Mouse (Mus musculus) urinary bladder, postnatal 14 days (tissue): ENCODE data around the gene Plekhh2.

Experiments used
- DNase-seq: peaks from one replicate; pipeline ENCODE4 v3.0.0; 2021; ENCODE audit warnings: low spot score

Gene Plekhh2

DNA sequence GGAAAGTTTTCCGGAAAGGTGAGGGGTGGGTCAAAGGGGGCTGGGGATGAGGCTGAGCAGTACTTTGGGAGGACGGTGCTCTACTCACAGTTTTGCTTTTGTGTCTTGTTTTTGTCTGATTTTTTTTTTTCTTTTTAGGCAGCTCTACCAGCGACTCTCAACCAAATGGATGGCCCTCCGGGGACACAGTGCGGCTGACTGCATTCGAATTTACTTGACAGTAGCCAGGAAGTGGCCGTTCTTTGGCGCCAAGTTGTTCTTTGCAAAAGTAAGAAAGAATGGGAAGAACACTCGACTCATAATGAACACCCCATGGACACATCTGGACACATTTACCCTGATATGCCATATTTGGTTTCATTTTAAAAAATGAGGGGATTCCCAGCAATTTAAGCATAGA, 99.8 kb downstream of the Plekhh2 start:
- DNase-seq: no peak

DNA sequence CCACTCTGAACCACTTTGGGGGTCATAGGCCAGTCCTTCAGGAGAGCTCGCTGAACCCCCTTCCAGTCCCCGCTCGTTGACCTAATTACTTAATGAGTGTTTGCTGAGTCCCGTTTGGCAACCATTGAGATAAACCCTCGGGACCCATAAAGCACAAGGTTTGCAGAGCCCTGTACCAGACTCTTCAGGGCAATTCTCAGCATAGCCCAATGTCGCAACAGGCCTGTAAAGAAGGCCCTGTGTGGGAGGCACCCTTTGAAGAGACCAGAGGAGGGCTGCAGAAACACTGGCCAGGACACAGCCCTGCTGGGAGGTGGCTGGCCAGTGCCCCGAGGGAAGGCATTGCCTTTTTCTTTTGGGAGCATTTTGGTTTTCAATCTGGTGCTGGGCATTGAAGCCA, 100.3 kb downstream of the Plekhh2 start:
- no peak for DNase-seq

DNA sequence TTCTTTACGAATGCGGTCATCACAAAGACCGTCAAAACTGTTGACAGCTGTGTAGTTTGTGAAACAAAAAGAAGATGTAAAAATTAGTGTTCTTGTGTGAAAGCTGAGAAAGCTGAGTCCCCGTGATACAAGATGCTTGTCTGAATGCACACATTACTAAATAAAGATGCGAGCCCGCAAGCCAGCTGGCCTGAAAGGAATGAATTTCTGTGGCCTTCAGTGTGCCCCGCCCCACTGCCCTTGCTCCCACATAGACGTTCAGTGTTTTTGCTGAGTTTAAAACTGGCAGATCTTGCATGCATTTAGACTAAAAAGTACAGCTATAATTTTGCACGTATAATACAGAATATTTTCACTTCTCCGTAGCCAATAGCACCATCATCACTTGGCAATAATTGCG, 104.1 kb downstream of the Plekhh2 start:
- DNase-seq: no peak

DNA sequence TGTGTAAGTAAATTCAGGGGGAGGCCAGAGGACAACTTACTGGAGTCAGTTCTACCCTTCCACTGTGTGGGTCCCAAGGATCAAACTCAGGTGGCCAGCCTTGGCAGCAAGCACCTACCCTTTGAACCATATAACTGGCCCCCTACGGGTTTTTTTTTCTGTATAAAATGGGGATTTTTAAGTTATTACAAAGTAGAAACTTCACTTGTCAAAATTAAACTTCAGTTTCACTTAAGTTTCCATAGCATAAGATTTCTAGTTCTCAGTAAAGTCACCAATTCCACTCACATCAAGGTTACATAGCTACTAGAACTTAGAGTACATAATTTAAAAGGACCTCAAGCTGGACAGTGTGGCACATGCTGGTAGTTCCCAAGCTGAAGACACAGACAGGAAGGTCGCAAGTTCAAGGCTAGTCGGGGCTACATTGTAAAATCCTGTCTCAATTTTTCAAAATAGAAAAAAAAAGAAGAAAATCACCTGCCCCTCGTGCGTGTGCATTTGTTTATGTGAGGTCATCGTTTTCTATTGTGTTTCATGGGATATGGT, 104.9 kb downstream of the Plekhh2 start:
- no peak for DNase-seq

DNA sequence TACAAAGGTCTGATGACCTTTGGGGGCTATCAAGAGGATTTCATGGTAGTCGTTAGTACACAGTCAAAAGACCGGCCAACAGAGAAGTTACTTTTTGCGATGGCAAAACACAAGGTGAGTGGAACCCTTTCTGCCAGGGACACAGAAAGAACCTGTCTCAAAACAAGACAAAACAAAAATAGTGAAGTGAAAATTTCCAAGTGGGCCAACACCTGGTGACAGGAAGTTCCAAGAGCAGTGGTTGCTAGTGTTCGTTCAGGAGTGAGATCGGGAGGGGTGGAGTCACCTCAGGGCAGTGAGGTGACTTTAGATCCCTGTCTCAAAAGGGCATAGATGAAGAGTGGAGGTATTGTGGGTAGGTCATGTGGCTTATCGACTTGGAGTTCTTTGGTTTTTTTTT, 106.3 kb downstream of the Plekhh2 start:
- no peak for DNase-seq

DNA sequence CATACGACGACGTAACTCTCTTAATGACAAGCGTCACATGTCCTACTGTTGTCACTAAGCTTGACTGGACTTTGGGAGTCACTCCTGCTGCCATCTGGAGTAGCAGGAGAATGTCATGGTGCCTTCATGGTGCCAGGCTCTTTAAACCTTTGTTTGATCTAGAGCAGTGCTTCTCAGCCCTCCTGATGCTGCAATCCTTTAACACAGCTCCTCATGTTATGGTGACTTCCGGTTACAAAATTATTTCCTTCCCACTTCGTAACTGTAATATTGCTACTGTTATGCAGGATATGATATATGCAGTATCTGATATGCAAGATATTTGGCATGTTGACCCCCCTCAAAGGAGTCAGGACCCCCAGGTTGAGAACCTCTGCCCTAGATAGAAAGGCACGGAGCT, 107.4 kb downstream of the Plekhh2 start:
- no peak for DNase-seq

DNA sequence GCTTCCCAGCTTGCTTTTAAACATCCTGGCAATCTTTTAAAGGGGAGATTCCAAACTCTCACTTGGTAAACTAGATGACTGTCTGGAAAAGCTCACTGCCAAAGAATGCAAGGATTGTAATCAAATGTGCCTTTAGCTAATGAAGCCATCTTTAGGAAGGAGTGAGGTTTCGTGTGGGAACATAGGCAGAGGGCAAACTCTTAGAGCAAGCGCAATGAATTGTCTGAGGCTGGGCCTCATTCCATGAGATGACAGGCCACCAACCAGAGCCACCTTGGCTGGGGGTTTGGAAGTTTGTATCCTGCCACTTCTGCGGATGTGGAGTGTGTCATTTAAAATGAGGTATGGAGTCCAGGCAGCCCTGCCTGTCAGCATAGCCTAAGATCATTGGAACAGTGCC, 108.4 kb downstream of the Plekhh2 start:
- no peak for DNase-seq

DNA sequence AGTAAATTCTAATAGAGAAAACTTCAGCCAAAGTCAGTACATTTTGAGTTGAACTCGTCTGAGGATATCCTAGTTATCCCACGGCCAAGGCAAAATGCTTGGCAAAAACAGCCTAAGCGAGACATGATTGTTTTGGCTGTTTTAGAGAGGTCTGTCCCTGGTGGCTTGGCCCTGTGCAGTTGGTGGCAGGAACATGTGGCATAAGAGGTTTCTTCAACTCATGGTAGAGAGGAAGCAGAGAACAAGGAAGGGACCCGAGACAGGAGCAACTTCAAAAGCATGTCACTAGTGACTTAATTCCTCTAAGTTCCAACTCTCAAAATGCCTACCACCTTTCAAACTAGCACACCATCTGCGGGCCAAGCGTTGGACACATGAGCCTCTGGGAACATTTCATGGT, 108.9 kb downstream of the Plekhh2 start:
- no peak for DNase-seq

DNA sequence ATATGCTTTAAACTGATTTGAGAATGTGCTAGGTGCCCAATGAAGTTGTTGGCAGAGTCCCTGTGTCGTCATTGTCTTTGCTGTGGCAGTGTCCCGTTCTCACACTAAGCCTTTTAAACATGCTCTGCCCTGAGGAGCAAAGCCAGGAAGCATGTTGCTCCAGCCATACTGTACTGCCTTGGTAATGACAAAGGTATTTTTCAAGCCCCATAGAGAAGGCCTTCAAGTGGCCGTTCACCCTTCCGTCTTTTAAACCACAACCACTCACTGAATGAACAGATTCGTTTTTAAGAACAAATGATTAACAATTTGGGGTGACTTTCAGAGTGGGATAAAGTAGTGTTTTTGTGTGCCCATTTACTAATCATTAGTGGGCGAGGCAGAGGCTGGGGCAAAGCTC, 109.5 kb downstream of the Plekhh2 start:
- DNase-seq: no peak

DNA sequence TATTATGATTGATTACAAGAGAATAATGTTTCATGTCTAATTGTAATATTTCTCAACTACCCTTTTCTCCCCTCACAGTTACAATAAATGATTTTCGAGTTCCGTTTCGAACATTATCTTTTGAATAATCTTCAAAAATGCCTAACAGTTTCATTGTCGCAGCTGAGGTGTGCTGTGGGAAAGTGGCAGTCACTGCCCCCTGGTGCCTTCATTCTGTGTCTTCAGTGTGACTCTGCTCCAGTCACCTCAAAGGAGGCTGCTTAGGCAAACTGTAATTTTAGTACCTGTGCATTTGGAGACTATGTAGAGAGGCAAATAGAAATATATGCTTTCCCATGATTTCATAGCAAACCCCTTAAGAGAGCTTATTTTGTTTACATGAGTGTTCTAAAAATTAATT, 110.3 kb downstream of the Plekhh2 start:
- DNase-seq: no peak

DNA sequence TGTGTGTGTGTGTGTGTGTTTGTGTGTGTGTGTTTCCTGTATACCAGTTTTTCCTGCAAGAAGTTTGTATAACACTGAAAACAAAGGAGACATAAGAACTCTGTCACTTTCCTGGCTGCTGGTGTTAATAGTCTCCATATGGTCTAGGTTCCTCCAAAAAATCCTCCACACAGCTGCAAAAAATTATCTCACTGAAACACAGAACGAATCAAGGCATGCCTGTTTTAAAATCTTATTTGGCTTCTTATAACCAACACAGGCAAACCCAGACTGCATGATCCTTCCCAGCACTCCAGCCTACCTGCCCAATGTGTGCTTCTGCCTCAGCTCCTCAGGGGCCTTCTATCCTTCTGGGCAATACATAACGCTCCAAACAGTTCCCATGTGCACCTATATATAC, 111.2 kb downstream of the Plekhh2 start:
- DNase-seq: no peak

DNA sequence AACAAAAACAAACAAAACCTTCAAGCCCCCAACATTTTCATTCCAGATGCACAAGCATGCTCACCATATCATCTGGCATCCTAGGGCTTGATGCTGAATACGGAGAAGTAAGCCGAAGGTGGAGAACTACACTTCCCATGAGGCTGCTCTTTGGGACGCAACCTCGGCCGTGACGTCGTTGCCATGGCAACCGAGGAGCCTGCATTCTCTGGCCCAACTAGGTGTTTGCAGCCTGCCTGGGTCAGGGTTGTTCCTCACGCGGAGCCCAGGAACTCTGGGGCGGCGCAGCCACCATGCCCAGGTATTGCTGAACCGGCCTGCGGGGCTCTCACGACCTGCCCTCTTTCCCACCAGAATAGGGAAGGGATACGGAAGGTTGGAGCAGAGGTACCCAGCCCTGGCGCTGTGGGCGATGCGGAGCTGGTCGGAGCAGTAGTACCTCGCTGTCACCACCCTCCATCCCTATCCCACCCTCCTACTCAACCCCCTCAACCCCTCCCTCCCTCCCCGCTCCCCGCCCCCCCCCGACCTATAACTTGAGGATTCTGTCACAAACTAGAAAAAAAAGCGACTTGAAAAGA, 114.7 kb downstream of the Plekhh2 start, which contains the start of gene Dync2li1:
Gene Dync2li1 (plus strand): TSS at position 221 of the 581 bp plus-strand sequence.
- peak; percentile 91 for DNase-seq

DNA sequence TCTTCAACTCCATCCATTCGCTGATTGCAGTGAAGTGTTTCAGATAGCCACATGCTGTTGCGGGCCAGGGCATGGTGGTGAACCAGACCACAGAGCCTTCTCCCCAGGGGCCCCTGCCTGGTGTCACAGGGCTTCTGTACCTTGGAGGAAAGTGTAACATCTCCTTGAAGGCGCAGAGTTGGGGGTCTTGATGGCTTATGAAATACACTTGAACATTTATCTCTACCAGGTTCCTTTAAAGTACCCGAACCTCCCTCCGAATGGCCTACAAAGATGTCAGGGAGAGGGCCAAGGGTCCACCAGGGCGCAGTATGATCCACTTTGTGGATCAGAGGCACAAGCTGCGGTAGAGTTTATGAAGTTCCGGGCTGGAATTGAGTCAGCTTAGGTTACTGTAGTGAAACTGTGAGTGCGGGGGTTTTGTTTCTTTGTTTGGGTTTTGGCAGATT, 115.2 kb downstream of the Plekhh2 start:
- no peak for DNase-seq

DNA sequence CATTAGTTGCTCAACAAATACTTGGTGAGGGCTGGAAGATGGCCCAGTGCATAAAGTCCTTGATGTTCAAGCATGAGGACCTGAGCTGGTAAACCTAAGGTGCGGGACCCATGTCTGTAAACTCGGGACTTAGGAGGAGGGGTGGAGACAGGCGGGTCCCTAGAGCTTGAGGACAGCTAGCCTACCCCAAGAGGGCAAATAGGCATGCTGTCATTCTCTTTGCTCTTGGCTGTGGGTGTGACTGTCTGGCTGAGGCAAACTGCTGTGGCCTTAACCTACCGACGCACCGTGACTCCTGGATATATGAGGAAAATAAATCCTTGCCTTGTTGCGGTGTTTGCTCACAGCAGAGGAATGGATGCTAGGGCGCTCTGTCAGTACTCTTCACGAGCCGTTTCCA, 116.0 kb downstream of the Plekhh2 start:
- no peak for DNase-seq

DNA sequence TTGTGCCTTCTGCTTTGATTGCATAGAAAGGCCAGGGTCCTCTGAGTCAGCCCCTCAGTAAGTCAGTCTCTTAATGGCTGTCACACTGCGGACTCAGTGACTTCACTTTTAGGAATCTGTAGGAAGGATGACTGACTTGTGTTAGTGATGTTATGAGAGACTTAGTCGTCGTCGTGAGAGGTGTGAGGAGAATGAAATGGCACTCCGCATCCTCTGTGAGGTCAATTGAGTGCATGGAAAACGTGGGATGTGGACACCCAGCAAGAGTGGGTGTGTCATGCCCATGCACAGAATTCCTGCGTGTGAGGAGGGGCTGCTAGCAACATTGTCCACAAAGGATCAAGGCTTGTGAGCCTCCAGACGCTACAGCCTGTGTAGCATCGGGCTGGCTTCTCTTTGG, 116.9 kb downstream of the Plekhh2 start:
- DNase-seq: no peak

DNA sequence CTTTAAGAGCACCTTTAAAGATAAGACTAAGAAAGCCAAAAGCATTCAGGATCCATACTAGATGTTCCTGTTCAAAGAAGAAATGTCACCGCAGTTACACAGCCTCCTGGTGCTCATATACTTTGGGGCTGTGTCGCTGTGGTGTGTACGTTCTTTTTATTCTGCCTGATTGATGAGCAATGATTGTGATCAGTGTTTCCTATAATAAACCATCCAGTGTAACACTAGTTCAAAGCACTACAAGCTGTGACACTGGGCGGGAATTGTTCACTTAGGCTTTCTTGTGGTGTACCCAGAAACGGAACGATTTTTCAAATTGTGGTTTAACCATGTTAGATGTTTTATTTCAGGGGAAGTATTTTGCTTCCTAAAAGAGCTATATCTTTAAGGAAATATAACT, 120.1 kb downstream of the Plekhh2 start:
- DNase-seq: no peak

DNA sequence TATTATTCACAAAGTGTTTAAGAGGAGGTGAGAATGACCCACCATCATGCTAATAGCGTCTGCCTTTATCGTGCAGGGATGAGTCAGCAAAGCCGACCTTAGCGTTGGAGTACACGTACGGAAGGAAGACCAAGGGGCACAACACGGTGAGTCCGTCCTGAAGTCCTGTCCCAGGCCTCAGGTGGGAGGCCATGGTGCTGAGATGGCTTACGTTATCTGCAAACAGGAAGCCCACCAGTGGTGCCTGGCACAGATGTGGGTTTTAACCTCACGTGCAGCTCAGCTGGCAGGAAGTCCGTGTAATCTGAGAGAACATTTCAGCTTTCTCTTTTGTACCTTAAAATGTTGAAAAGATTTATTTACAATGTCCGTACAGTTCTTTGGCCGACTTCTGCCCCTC, 121.7 kb downstream of the Plekhh2 start:
- no peak for DNase-seq

DNA sequence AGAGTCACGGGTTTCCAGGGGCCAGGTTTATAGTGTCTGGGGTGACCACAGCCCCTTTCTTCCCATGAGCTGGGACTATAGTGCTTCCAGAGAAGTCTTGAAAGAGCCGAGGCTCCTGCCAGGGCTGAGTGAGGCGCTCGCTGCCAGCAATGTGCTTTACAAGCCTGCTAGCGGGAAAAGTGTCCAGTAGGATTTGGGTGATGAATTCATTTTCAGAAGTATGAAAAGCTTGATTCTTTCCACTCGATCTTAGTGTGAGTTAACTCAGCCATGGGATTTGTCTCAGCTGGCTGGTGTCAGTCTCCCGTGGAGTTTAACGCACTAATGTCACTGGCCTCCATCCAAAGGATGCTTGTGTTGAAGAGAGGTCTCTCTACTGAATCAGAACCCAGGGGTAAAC, 124.6 kb downstream of the Plekhh2 start:
- no peak for DNase-seq

DNA sequence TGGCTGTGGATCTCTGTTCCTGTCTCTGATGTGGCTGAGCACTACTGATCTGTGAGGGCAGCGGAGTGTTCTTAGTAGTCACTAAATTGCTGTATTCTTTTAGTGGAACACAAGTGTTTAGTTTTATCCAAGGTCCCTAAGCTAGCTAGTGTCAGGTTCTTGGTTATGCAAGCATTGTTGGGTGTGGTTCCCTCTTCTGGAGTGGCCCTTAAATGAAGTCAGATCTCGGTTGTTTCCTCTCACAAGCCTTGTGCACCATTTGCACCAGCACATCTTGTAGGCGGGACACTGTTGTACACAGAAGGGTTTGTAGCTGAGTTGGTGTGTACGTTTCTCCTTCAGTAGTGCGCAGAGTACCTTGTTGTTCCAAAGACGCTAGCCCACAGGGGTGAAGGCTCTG, 126.3 kb downstream of the Plekhh2 start:
- DNase-seq: no peak

DNA sequence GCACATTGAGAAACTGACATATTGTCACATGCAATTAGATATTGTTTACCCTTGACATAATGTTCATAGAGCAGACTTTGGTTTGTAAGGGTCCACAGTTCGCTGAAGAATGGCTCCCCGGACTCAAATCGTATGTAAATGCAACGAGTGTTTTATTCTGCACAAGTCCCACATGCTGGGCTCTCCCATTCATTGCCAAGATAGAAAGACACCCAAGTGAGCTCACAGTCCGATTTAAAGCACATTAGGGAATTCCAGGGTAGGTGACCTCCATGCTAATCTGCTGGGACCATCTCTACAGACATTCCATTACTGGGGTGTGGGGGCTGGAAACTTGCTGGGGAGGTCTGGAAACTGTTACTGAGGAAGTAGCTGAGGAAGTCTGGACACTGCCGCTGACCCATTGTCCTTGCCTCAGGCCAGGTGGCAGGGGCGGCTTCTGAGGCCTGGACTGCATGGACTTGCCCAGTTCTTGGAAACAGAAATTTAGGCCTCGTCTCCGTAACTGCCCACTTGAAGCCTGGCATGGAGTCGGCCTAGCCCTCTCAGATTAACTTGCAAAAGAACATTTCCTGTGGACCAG, 128.2 kb downstream of the Plekhh2 start:
- DNase-seq: no peak

DNA sequence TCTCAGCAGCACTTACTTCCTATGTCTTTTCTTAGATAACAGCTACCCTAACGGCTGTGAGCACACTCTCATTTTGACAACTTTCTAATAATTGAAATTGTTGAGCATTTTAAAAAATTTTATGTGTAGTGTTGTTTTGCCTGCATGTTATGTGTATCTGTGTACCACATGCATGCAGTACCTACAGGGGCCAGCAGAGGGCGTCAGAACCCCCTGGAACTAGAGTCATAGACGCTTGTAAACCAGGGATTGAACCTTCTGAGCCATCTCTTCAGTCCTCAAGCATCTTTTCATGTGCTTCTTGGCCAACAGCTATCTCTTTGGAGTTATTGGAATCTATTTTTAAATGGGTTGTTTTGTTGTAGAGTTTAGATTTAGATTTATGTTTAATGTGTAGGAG, 130.2 kb downstream of the Plekhh2 start:
- DNase-seq: peak; percentile 50

DNA sequence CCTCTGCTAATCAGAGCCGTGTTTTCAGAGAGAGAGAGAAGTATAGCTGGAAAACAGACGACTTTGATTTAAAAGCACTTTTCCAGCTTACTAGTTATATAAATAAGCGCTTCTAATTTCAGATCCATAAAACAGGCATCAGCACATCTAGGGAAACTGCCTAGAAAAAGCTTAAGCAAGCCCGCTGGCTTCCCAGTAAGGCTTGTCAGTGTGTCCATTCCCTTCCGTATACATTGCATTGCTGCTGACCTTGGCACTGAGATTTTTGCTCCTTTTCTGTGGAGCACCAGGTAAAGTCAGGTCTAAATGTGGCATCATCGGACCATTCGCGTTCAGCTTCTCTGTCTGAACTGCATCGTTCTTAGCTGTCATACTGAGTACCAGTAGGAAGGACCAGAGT, 130.6 kb downstream of the Plekhh2 start:
- DNase-seq: no peak

DNA sequence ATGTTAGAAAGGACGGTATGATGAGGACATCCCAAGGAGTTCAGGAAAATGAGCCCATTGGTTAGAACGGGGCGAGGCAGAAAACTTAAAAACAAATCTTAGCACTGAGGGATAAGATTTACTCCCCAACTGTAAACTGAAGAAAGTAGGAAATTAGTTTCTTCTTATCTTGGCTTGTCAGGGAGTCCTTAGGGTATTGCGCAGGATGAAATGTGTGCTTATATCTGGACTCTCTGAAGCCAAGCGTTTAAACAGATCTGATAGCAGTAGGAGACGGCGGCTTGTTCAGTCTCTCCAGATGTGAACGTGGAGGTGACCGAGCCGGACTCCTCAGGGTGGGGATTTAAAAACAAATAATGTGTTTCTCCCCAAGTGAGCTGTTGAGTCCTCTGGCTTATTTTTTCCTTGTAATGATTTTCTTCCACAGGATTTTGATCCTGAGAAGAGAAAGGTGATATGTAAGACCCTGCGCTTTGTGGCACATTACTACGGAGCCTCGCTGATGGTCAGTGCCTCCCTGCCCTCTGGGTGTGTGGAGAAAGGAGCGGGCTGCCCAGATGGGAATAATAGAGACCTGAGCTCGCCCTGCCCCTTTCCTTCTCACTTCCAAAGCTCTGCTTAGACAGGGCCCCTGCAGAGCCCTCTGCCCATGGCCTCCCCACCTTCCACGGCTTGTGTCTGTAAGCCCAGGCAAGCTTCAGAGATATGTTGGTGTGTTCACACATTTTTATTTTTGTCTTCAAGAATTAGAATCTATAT, 132.8 kb downstream of the Plekhh2 start:
- no peak for DNase-seq
